Mouse (Mus musculus): Measurements from ENCODE around the gene Ckmt1.

The Ckmt1 gene

DNA sequence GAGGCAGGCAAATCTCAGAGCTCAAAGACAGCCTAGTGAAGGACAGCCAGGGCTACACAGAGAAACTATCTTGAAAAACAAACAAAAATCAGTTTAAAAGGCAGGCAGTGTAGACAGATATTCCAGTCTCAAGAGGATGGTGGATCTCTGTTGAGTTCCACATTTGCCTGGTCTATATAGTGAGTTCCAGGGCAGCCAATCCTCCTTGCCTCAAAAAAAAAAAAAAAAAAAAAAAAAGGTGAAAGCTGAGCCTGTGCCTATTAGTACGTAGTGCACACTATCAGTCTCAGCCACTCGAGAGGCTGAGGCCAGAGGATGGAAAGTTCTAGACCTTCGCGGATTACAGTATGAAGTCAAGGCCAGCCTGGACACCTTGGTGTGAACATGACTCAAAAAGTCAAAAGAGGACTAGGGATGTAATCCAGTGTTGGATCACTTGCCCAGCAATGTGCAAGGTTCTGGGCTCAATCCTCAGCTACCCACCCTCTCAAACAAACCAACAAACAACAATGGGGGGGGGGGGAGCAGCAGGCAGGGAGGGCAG is 55.4 kb downstream of the Ckmt1 start:
- DNase-seq (ENCODE audit: low read depth, low spot score): no peak

Data from forelimb bud, embryonic 11.5 days (tissue).